Mouse (Mus musculus) liver, embryonic 15.5 days (tissue): ENCODE measurements around the gene Serpine1. TPM values are rescaled to one million over a fixed set of nuclear protein-coding genes. Genes with fewer than 3 reads are reported as not detected.
A peak's percentile ranks its signal among the peaks of the same experiment; 100 is the strongest.

Source experiments
- ATAC-seq: fragments of 200-750 bp; cut with Nextera tagmentation; 2 replicates; pipeline ENCODE4 v1.8.0; 2017; ENCODE audit warnings: moderate number of reproducible peaks, mild to moderate bottlenecking, moderate library complexity; ENCODE audit not compliant: insufficient read depth
- H3K27ac ChIP-seq: fragments of 300-500 bp; sonication (generic); replicated peaks from 2 replicates; pipeline ENCODE4 v1.5.1; 2015; ENCODE audit warnings: mild to moderate bottlenecking, inconsistent platforms
- H3K27me3 ChIP-seq: fragments of 300-500 bp; sonication (generic); 2 replicates; pipeline ENCODE4 v1.6.1; 2015; ENCODE audit warnings: mild to moderate bottlenecking, inconsistent platforms
- H3K36me3 ChIP-seq: fragments of 300-500 bp; sonication (generic); replicated peaks from 2 replicates; pipeline ENCODE4 v1.6.1; 2015; ENCODE audit warnings: moderate library complexity, mild to moderate bottlenecking, inconsistent platforms
- H3K4me1 ChIP-seq: fragments of 300-500 bp; sonication (generic); replicated peaks from 2 replicates; pipeline ENCODE4 v1.6.1; 2015; ENCODE audit warnings: inconsistent platforms
- H3K4me2 ChIP-seq: fragments of 300-500 bp; sonication (generic); 2 replicates; pipeline ENCODE4 v1.6.1; 2015; ENCODE audit warnings: moderate library complexity, mild to moderate bottlenecking, inconsistent platforms
- H3K4me3 ChIP-seq: fragments of 300-500 bp; sonication (generic); replicated peaks from 2 replicates; pipeline ENCODE4 v1.5.1; 2015; ENCODE audit warnings: mild to moderate bottlenecking, inconsistent platforms
- H3K9ac ChIP-seq: fragments of 300-500 bp; sonication (generic); 2 replicates; pipeline ENCODE4 v1.6.1; 2015; ENCODE audit warnings: moderate library complexity, mild to moderate bottlenecking, inconsistent platforms
- H3K9me3 ChIP-seq: fragments of 300-500 bp; sonication (generic); replicated peaks from 2 replicates; pipeline ENCODE4 v1.6.1; 2016; ENCODE audit warnings: inconsistent platforms
- WGBS: fragments of 180-500 bp; shearing (Covaris S2); methylation state at CpG from one replicate; pipeline ENCODE4 v1.1.7; 2015; ENCODE audit warnings: mixed read lengths; ENCODE audit not compliant: insufficient replicate concordance; 5-methylcytosine and 5-hydroxymethylcytosine counted together
- polyA plus RNA-seq: library from polyadenylated mRNA; unstranded; fragments of >200 nt; fragmentation: Nextera tagmentation; extraction: Ambion mirVana; gene quantifications from 2 replicates; pipeline ENCODE4 v1.2.1, GENCODE M21; 2015

The Serpine1 gene
- polyA plus RNA-seq, 1 experiment from 2014 or later, result 0.06 TPM

DNA sequence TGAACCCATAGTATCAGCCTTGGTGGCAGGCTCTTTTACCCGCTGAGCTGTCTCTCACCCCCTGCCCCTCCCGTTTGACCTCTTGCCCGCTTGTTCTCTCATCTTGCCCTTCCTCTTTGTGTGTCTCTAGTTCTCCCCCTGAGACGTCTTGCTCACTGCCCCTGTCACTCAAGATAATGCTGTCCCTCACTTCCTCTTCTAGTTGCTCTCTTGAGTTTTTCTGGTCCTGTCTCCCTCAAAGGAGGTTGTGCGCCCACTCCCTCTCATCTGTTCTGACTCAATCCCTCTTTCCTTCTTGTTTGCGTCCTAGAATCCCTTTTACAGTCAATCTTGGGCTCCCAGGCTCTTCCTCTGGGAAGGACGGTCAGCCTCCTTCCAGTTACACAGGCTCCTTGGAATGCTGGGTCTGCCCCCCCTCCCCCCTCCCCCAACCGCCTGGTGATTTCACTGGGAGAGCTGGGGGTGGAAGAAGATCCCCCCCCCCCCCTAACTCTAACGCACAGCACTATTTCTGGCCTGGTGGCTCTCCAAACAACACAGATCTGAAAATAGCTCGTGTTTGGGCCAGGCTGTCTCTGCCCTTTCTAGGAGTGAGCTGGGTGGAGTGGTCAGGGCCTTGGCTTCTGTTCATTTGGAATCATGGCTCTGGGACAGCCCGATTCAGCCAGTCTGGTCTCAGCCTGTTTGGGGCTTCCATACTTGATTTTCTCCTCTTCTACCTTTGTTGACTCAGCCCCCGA lies 4.3 kb upstream of the Serpine1 start:
- Histone ChIP-seq H3K9ac (no peak overlapping the region), H3K9me3 (no peaks in the 10 kb centered on the region), H3K4me2 (no peak overlapping the region), H3K4me3 (no peak overlapping the region), H3K27ac (no peak overlapping the region), H3K36me3 (no peaks in the 10 kb centered on the region), H3K27me3 (peaks cover 5% of the 10 kb centered on the region; the same call in 1 of the 2 replicates), H3K4me1 (peaks cover 31% of the 10 kb centered on the region)
- no peak for ATAC-seq
- whole genome bisulfite sequencing, result 21% methylated on average over 12 of the region's 12 CpGs

DNA sequence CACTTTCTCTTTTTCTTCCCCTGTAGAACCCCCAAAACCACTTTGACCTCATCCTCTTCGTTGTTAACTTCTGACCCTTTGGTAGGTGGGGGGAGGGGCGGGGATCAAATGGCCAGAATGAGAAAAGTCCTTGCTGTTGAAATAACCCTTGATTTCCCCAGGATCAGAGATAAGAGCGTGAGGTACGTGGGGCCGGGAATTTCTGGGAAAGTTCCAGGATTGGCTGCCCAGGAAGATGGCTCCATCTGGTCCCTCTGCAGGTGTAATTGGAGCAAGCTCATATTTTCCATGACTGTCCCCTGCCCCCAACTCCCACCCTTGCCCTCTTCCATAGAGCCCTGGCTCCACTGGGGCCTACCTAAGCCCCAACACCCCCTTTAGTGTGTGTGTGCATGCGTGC lies 3.7 kb upstream of the Serpine1 start:
- Histone ChIP-seq H3K27ac (no peak overlapping the region), H3K4me3 (no peak overlapping the region), H3K9ac (no peak overlapping the region), H3K9me3 (no peaks in the 10 kb centered on the region), H3K4me1 (peaks cover 31% of the 10 kb centered on the region), H3K27me3 (peaks cover 12% of the 10 kb centered on the region; the same call in 1 of the 2 replicates), H3K36me3 (no peaks in the 10 kb centered on the region), H3K4me2 (no peak overlapping the region)
- WGBS, result 49% methylated on average over 6 of the region's 6 CpGs
- ATAC-seq, result no peak

DNA sequence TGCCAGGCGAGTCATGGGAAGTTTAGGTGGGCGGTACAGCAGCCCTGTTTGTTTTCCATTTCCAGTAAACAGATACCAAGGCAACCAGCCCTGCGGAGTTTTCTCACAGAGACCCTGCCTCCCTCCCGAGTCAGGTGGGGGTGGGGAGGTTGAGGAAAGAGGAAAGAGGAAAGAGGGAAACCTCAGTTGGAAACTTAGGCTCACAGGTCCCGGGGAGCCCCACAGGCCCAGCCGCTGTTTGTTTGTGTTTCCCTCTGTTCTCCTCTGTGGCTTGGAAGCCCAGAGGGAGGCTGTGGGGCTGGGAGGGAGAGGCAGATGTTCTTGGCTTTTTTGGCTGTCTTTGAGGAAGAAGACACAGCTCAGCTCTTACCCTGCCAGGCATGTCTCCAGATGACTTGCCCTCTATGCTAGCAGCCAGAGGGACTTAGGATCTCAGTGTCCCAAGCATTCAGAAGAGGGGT lies 2.2 kb upstream of the Serpine1 start:
- no peaks in the 10 kb centered on the region for H3K9me3 ChIP-seq
- peaks cover 31% of the 10 kb centered on the region for H3K4me1 ChIP-seq
- H3K9ac ChIP-seq, result no peak overlapping the region
- no peak overlapping the region for H3K4me3 ChIP-seq
- 53% methylated on average over 6 of the region's 6 CpGs for WGBS
- no peak overlapping the region for H3K27ac ChIP-seq
- no peaks in the 10 kb centered on the region for H3K36me3 ChIP-seq
- no peak overlapping the region for H3K4me2 ChIP-seq
- no peak for ATAC-seq
- H3K27me3 ChIP-seq, result peaks cover 22% of the 10 kb centered on the region; the same call in 1 of the 2 replicates

GRCm38 (mm10) chr5:137073141-137073540 lies 1.1 kb upstream of the Serpine1 start:
- 80% methylated on average over 8 of the region's 8 CpGs for WGBS
- no peak overlapping the region for H3K4me3 ChIP-seq
- H3K27ac ChIP-seq, result no peak overlapping the region
- H3K9ac ChIP-seq, result no peak overlapping the region
- H3K4me1 ChIP-seq, result peaks cover 28% of the 10 kb centered on the region
- ATAC-seq, result no peak
- no peaks in the 10 kb centered on the region for H3K36me3 ChIP-seq
- H3K27me3 ChIP-seq, result peaks cover 28% of the 10 kb centered on the region; the same call in 1 of the 2 replicates
- no peak overlapping the region for H3K4me2 ChIP-seq
- H3K9me3 ChIP-seq, result no peaks in the 10 kb centered on the region

DNA sequence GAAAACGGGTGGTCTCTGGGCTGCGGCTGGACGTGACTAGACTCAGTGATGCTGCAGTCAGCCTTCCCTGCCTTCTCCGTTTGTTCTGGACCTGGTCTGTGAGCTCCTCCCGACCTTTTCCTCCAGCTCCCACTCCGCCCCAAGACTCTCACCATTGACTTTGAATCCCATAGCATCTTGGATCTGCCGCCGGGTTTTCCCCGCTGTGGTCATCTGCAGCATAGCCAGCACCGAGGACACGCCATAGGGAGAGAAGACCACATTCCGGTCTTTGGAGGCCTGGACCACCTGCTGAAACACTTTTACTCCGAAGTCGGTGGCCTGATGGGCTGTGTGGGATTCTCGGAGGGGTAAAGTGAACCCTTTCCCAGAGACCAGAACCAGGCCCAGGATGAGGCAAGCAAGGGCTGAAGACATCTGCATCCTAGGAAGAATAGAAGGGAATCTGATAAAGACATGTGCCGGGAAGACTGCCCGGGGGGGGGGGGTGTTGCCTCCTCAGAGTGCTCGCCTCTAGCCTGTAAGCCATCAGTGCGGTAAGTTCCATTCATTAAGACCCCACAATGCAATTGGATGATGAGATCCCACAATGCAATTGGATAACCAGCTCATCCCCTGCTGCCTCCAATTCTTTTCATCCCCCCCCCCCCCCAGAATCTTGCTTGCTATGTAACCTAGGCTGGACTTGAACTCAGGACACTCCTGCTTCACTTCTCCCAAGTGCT lies 1.0 kb downstream of the Serpine1 start:
- no peak for ATAC-seq
- no peak overlapping the region for H3K27ac ChIP-seq
- no peak overlapping the region for H3K4me2 ChIP-seq
- H3K9me3 ChIP-seq, result no peaks in the 10 kb centered on the region
- H3K27me3 ChIP-seq, result peaks cover 40% of the 10 kb centered on the region
- H3K36me3 ChIP-seq, result no peaks in the 10 kb centered on the region
- H3K4me3 ChIP-seq, result no peak overlapping the region
- H3K4me1 ChIP-seq, result peaks cover 20% of the 10 kb centered on the region
- H3K9ac ChIP-seq, result no peak overlapping the region
- 74% methylated on average over 19 of the region's 19 CpGs for WGBS

DNA sequence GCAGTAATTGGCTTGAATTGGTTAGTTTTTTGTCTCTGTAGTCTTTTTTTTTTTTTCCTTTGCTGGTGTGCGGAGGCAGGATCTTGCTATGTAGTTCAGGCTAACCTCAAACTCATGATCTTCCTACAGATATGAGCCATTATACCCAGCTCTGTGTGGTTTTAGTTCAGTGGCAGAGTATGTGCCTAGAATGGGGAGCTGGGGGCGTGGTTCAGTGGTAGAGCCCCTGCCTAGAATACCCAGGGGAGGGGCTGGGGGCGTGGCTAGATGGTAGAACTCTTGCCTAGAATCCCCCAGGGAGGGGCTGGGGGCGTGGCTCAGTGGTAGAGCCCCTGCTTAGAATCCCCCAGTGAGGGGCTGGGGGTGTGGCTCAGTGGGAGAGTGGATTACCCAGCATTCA lies 3.4 kb downstream of the Serpine1 start:
- Histone ChIP-seq H3K36me3 (no peaks in the 10 kb centered on the region), H3K4me1 (peaks cover 14% of the 10 kb centered on the region), H3K4me3 (no peak overlapping the region), H3K9me3 (no peaks in the 10 kb centered on the region), H3K27me3 (peaks cover 54% of the 10 kb centered on the region), H3K9ac (no peak overlapping the region), H3K27ac (no peak overlapping the region), H3K4me2 (no peak overlapping the region)
- ATAC-seq, result no peak
- 32% methylated on average over 4 of the region's 4 CpGs for WGBS

GRCm38 (mm10) chr5:137065923-137066322 lies 6.1 kb downstream of the Serpine1 start:
- Histone ChIP-seq H3K27me3 (peaks cover 56% of the 10 kb centered on the region), H3K4me1 (no peaks in the 10 kb centered on the region; the same call in 1 of the 2 replicates), H3K4me2 (no peak overlapping the region), H3K9me3 (no peaks in the 10 kb centered on the region), H3K36me3 (no peaks in the 10 kb centered on the region), H3K27ac (no peak overlapping the region), H3K9ac (no peak overlapping the region), H3K4me3 (no peak overlapping the region)
- WGBS, result 69% methylated on average over 8 of the region's 8 CpGs
- no peak for ATAC-seq

DNA sequence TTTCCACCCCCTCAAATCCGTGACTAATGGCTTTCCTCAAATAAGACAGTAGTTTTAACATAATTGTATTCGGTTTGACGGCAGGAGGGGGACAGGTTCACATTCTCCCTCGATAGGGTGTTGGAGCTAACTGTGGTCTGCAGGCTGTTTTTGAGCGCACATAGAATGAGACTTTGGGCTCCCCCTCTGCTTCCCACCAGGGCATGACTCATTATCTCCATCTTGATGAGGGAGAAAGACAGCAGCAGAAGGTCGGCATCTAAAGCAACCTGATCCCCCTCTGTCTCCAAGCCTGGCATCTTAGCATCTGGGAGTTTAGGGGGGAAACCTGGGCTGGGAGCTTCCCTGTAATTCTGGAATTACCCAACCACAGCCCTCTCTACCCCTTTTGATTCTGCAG lies 6.6 kb downstream of the Serpine1 start:
- Histone ChIP-seq H3K36me3 (no peaks in the 10 kb centered on the region), H3K4me1 (no peaks in the 10 kb centered on the region; the same call in 1 of the 2 replicates), H3K27me3 (peaks cover 53% of the 10 kb centered on the region), H3K27ac (no peak overlapping the region), H3K9ac (no peak overlapping the region), H3K9me3 (no peaks in the 10 kb centered on the region), H3K4me2 (no peak overlapping the region), H3K4me3 (no peak overlapping the region)
- ATAC-seq, result no peak
- 61% methylated on average over 6 of the region's 6 CpGs for WGBS

DNA sequence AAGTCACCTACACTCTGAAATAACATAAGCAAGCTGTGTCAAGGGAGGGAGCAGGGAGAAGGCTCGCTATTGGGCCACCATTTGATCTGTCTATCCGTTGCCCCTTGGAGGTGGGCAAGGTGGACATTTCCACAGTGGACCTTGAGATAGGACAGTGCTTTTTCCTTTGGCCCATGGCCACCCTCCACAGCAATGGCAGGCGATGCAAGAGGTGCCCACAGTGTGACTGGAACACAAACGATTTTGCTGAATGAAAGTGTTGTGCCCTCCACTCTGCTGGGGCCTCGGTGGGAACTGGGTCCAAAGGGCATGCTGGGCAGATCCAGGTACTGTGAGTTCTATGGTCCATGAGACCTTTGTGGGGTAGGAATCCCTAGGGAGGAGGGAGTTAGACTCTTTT lies 9.5 kb downstream of the Serpine1 start:
- H3K4me2 ChIP-seq, result no peak overlapping the region
- H3K9me3 ChIP-seq, result no peaks in the 10 kb centered on the region
- H3K27me3 ChIP-seq, result peaks cover 45% of the 10 kb centered on the region
- no peak overlapping the region for H3K27ac ChIP-seq
- H3K9ac ChIP-seq, result no peak overlapping the region
- H3K4me3 ChIP-seq, result no peak overlapping the region
- H3K36me3 ChIP-seq, result no peaks in the 10 kb centered on the region
- no peak for ATAC-seq
- 70% methylated on average over 5 of the region's 5 CpGs for WGBS
- H3K4me1 ChIP-seq, result no peaks in the 10 kb centered on the region; the same call in 1 of the 2 replicates

- H3K9me3 ChIP-seq, result no peaks in the 10 kb centered on the region
- WGBS, result 13% methylated on average over 12 of the region's 12 CpGs
- no peaks in the 10 kb centered on the region; the same call in 1 of the 2 replicates for H3K4me1 ChIP-seq
- H3K4me3 ChIP-seq, result no peak overlapping the region
- H3K4me2 ChIP-seq, result no peak overlapping the region
- peak; percentile 45; the same call in 1 of the 2 replicates for ATAC-seq
- no peaks in the 10 kb centered on the region for H3K36me3 ChIP-seq
- H3K27ac ChIP-seq, result no peak overlapping the region
- no peak overlapping the region for H3K9ac ChIP-seq
- H3K27me3 ChIP-seq, result peaks cover 41% of the 10 kb centered on the region
These were observed 10.1 kb downstream of the Serpine1 start for GRCm38 (mm10) chr5:137061809-137062481.

GRCm38 (mm10) chr5:137054873-137055272 lies 17.2 kb downstream of the Serpine1 start:
- peaks cover 4% of the 10 kb centered on the region; the same call in 1 of the 2 replicates for H3K27me3 ChIP-seq
- no peak overlapping the region for H3K27ac ChIP-seq
- H3K4me3 ChIP-seq, result no peak overlapping the region
- ATAC-seq, result no peak
- H3K4me2 ChIP-seq, result no peak overlapping the region
- no peaks in the 10 kb centered on the region for H3K36me3 ChIP-seq
- 67% methylated on average over 5 of the region's 5 CpGs for WGBS
- H3K4me1 ChIP-seq, result 0 out of 2 replicates have a peak, but pooled peaks cover 4% of the 10 kb centered on the region
- H3K9ac ChIP-seq, result no peak overlapping the region
- H3K9me3 ChIP-seq, result no peaks in the 10 kb centered on the region
